Mouse (Mus musculus): ENCODE results near the gene Btbd35f16.
"Not testable (repeated sequence)": the region's sequence is repeated elsewhere in the genome, so short reads cannot be mapped to it uniquely, and the experiment has no call there.

Btbd35f16 gene

GRCm38 (mm10) chrX:3956902-3957301 is at the start of gene Btbd35f16:
Btbd35f16 (minus strand) TSS chrX:3957002.
- DNase-seq (ENCODE audit: low read depth, low spot score), result not testable (repeated sequence)

Measured in ZHBTc4 (cell line).